26 mouse cellular contexts compared by ENCODE assay signal in the genomic region with DNA sequence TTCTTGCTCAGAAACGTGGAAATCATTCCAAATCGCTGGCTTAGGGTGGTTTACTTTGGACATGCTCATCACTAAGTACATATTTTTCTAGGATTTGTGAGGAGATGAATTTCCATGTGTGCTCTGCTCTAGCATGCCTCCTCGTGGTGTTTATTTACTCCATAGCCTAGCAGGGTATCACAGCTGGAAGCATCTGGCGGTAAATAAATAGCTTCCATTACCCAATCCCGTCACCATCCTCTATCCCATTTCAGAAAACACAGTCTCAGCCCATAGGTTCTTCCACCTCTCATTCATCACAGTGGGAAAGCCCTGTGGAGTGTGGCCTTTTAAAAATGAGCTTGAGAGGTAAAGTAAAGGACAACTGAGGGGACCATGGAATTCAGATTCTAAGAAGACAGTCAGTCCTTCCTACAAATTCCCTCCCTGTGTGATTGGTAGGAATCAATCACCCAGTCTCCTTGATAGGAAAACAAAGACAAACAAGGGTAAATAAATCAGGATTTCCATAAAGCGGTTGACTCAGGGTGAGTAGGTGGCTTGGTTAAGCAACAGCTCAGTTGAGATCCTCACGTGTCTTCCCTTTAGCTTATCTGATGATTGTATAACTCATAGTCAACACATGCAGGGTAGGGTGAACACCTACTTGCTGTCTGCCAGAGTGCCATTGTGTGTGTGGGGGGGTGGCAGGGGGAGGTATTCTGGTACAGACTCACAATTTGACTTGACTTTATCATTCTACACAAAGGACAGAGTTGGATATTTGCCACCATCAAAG.
DNase-seq lines count a peak whose midpoint lies in the region; ATAC-seq and TF ChIP-seq lines count a peak whose summit lies in the region.
"Had no signal": no experiment of that assay in that cellular context is flagged by ENCODE, and none has a peak within 500 bp of the region (broad histone marks: within the 10 kb centered on the region; RNA-seq: fewer than 3 reads in every experiment).

No protein-coding gene starts in this region.

- H3K27ac ChIP-seq in liver, adult 2 months (replicated peaks; ENCODE audit: insufficient read depth, low read depth, low read length) = no peak overlapping the region
- no peak overlapping the region for H3K27ac ChIP-seq in lung, embryonic 16.5 days (ENCODE audit: low read length)
- H3K27ac ChIP-seq in stomach, postnatal 0 days (replicated peaks) = no peak overlapping the region
- no peak overlapping the region for H3K27ac ChIP-seq in layer of hippocampus, adult 2 months
- H3K27ac ChIP-seq: embryonic facial prominence, embryonic 12.5 days; embryonic facial prominence, embryonic 15.5 days; gastrocnemius, adult 2 months; heart, embryonic 15.5 days had no signal

- 0 out of 2 replicates have a peak, but pooled peaks have one; percentile 28 for ATAC-seq in lung, embryonic 16.5 days (ENCODE audit: low read depth)
- ATAC-seq in stomach, postnatal 0 days (ENCODE audit: low FRiP score, low TSS enrichment) = no peak
- ATAC-seq: CD4-positive, CD25-positive, alpha-beta regulatory T cell, adult 4 months; forebrain, embryonic 14.5 days; forebrain, postnatal 0 days had no signal

- H3K4me3 ChIP-seq in liver, adult 2 months (ENCODE audit: insufficient read depth, low read depth, low read length) = no peak overlapping the region
- H3K4me3 ChIP-seq in lung, embryonic 16.5 days (ENCODE audit: low read length) = no peak overlapping the region
- no peak overlapping the region for H3K4me3 ChIP-seq in stomach, postnatal 0 days (ENCODE audit: low read depth, low read length)
- H3K4me3 ChIP-seq in layer of hippocampus, adult 2 months = no peak overlapping the region
- H3K4me3 ChIP-seq: embryonic facial prominence, embryonic 12.5 days; embryonic facial prominence, embryonic 15.5 days; gastrocnemius, adult 2 months; heart, embryonic 12.5 days; heart, embryonic 15.5 days had no signal

- TF ChIP-seq CTCF in liver, adult 2 months (IDR thresholded peaks at IDR 0.05; ENCODE audit: low read depth, low read length) = no peak
- peak; percentile 46; the same call in 1 of the 2 replicates for TF ChIP-seq CTCF in stomach, postnatal 0 days (IDR thresholded peaks at IDR 0.05; ENCODE audit: low read depth)
- no peak for TF ChIP-seq CTCF in layer of hippocampus, adult 2 months (conservative IDR thresholded peaks at IDR 0.05)

- no peaks in the 10 kb centered on the region for H3K9me3 ChIP-seq in lung, embryonic 16.5 days (ENCODE audit: control insufficient read depth, low read length)
- H3K9me3 ChIP-seq in stomach, postnatal 0 days (ENCODE audit: control insufficient read depth, low read length) = no peaks in the 10 kb centered on the region
- H3K9me3 ChIP-seq: embryonic facial prominence, embryonic 12.5 days; embryonic facial prominence, embryonic 15.5 days; heart, embryonic 12.5 days; heart, embryonic 15.5 days had no signal

- no peak for TF ChIP-seq EP300 in stomach, postnatal 0 days (optimal IDR thresholded peaks at IDR 0.05)

- WGBS in liver, adult 2 months = 66% methylated on average over 7 of the region's 7 CpGs
- WGBS in lung, embryonic 16.5 days = 63% methylated on average over 7 of the region's 7 CpGs
- WGBS in stomach, postnatal 0 days = 63% methylated on average over 7 of the region's 7 CpGs

- no peaks in the 10 kb centered on the region for H3K36me3 ChIP-seq in liver, adult 2 months (ENCODE audit: control insufficient read depth, insufficient read depth, low read length)
- H3K36me3 ChIP-seq in lung, embryonic 16.5 days (ENCODE audit: control insufficient read depth, insufficient read depth, low read length) = no peaks in the 10 kb centered on the region
- no peaks in the 10 kb centered on the region for H3K36me3 ChIP-seq in stomach, postnatal 0 days (ENCODE audit: control insufficient read depth, insufficient read depth, low read length)
- H3K36me3 ChIP-seq: embryonic facial prominence, embryonic 12.5 days; embryonic facial prominence, embryonic 15.5 days; heart, embryonic 12.5 days; heart, embryonic 15.5 days had no signal

- peaks cover 5% of the 10 kb centered on the region for H3K4me1 ChIP-seq in liver, adult 2 months (ENCODE audit: control insufficient read depth, insufficient read depth, low read length)
- H3K4me1 ChIP-seq in lung, embryonic 16.5 days (replicated peaks; ENCODE audit: control insufficient read depth, insufficient read depth, low read length) = 0 out of 2 replicates have a peak, but pooled peaks cover 5% of the 10 kb centered on the region
- H3K4me1 ChIP-seq in stomach, postnatal 0 days (replicated peaks; ENCODE audit: control insufficient read depth, insufficient read depth) = no peaks in the 10 kb centered on the region
- H3K4me1 ChIP-seq: embryonic facial prominence, embryonic 12.5 days had no signal

- H3K27me3 ChIP-seq in liver, adult 2 months (ENCODE audit: control insufficient read depth, insufficient read depth, low read length) = no peaks in the 10 kb centered on the region
- H3K27me3 ChIP-seq in lung, embryonic 16.5 days (ENCODE audit: control insufficient read depth, insufficient read depth, low read depth, low read length) = no peaks in the 10 kb centered on the region
- no peaks in the 10 kb centered on the region for H3K27me3 ChIP-seq in stomach, postnatal 0 days (ENCODE audit: control insufficient read depth, insufficient read depth, low read length)
- H3K27me3 ChIP-seq: embryonic facial prominence, embryonic 12.5 days; embryonic facial prominence, embryonic 15.5 days; heart, embryonic 12.5 days; heart, embryonic 15.5 days had no signal

- no peak overlapping the region for H3K9ac ChIP-seq in liver, adult 2 months (ENCODE audit: low read depth, low read length)
- H3K9ac ChIP-seq in lung, embryonic 16.5 days (ENCODE audit: low read length) = no peak overlapping the region
- no peak overlapping the region for H3K9ac ChIP-seq in stomach, postnatal 0 days (ENCODE audit: low read length)
- H3K9ac ChIP-seq: embryonic facial prominence, embryonic 12.5 days; embryonic facial prominence, embryonic 15.5 days; forebrain, postnatal 0 days; heart, embryonic 12.5 days; heart, embryonic 15.5 days had no signal

- TF ChIP-seq POLR2A in liver, adult 2 months (IDR thresholded peaks at IDR 0.05; ENCODE audit: extremely low read depth, insufficient read depth, low read length) = no peak

- no peaks in the 10 kb centered on the region for H3K79me2 ChIP-seq in liver, adult 2 months (ENCODE audit: control insufficient read depth, insufficient read depth, low read length)

- DNase-seq in liver, adult 2 months (ENCODE audit: extremely low read depth, low read depth, low spot score) = peak; percentile 58
- DNase-seq in liver = no peak
- DNase-seq in lung, adult 18-20 months = no peak
- DNase-seq in lung, postnatal 36 days = peak; percentile 18
- no peak for DNase-seq in lung, postnatal 4 days
- no peak for DNase-seq in stomach, postnatal 0 days (ENCODE audit: low spot score)
- no peak for DNase-seq in layer of hippocampus, adult 2 months (ENCODE audit: low spot score in 2 of 2)
- DNase-seq: adrenal gland, adult 2 months; adrenal gland, postnatal 14 days; cerebellum, adult 11 months; cerebellum, adult 2 months; cerebellum, adult 9-11 months; cerebellum, postnatal 25 days; forebrain, postnatal 0 days; gastrocnemius, adult 2 months; gastrocnemius, postnatal 14 days; heart, adult 18-20 months; heart, postnatal 10 days; heart, postnatal 4 days had no signal

- no peak overlapping the region for H3K4me2 ChIP-seq in lung, embryonic 16.5 days (ENCODE audit: low read depth, low read length)
- H3K4me2 ChIP-seq in stomach, postnatal 0 days (replicated peaks; ENCODE audit: low read depth) = no peak overlapping the region
- H3K4me2 ChIP-seq: embryonic facial prominence, embryonic 12.5 days; embryonic facial prominence, embryonic 15.5 days; heart, embryonic 12.5 days; heart, embryonic 15.5 days had no signal

Comparison
In these comparisons a context has a peak if more than half of its experiments do, and no peak if none do; other contexts are left out.
1. DNase-seq: peak in liver, adult 2 months (single experiment) and lung, postnatal 36 days (single experiment); none in liver (single experiment), lung, adult 18-20 months (0 of 2), lung, postnatal 4 days (0 of 2), stomach, postnatal 0 days (single experiment) and layer of hippocampus, adult 2 months (0 of 2).